Mouse (Mus musculus): ENCODE measurements around the gene Iyd. TPM values are rescaled to one million over a fixed set of nuclear protein-coding genes. Genes with fewer than 3 reads are reported as not detected.

Gene Iyd
- total RNA-seq, 2 experiments from 2014 or later: 8.2 to 20.4 TPM

- no peak for DNase-seq
Observed at GRCm38 (mm10) chr10:3549384-3549783, 9.3 kb downstream of the Iyd start.

GRCm38 (mm10) chr10:3555128-3555527 lies 15.1 kb downstream of the Iyd start:
- DNase-seq: no peak

GRCm38 (mm10) chr10:3556538-3556937 lies 16.5 kb downstream of the Iyd start:
- no peak for DNase-seq

GRCm38 (mm10) chr10:3559136-3559535 lies 19.1 kb downstream of the Iyd start:
- no peak for DNase-seq

GRCm38 (mm10) chr10:3562165-3562564 lies 22.1 kb downstream of the Iyd start:
- DNase-seq: no peak

- no peak for DNase-seq
Observed at GRCm38 (mm10) chr10:3565126-3565525, 25.1 kb downstream of the Iyd start.

GRCm38 (mm10) chr10:3567821-3568220 lies 27.8 kb downstream of the Iyd start:
- no peak for DNase-seq

- peak; percentile 60 for DNase-seq
Observed at GRCm38 (mm10) chr10:3572723-3573649, 32.9 kb downstream of the Iyd start.

- DNase-seq: peak; percentile 39
Observed at GRCm38 (mm10) chr10:3573905-3574500, 34.0 kb downstream of the Iyd start.

GRCm38 (mm10) chr10:3590632-3591031 lies 50.6 kb downstream of the Iyd start:
- no peak for DNase-seq

- DNase-seq: no peak
Observed at GRCm38 (mm10) chr10:3591790-3592189, 51.8 kb downstream of the Iyd start.

- DNase-seq: no peak
Observed at GRCm38 (mm10) chr10:3596697-3597096, 56.7 kb downstream of the Iyd start.

GRCm38 (mm10) chr10:3597760-3598159 lies 57.7 kb downstream of the Iyd start:
- DNase-seq: no peak

Other genes with a start within 250 kb of the Iyd start
- 10 to 100 TPM; 10.2 to 11.7 TPM for gene Ppp1r14c, start 174.2 kb upstream of the Iyd start, total RNA-seq (2021)
- gene Plekhg1, start 200.1 kb downstream of the Iyd start, total RNA-seq (2021): 10 to 100 TPM; 11.1 to 14.5 TPM

Data from adrenal gland, postnatal 10 days (tissue).